Mouse (Mus musculus) liver, embryonic 14.5 days (tissue): ENCODE data around the gene Slc17a3.

ENCODE experiments used
- CTCF ChIP-seq: IDR thresholded peaks from 2 replicates; pipeline ENCODE4 v1.5.1; 2016; ENCODE audit warnings: antibody characterized with exemption, low read depth, control low read depth
- EP300 ChIP-seq: IDR thresholded peaks from 2 replicates; pipeline ENCODE4 v1.6.1; 2016; ENCODE audit warnings: antibody characterized with exemption, low read depth

- TF ChIP-seq EP300 = no peak
- no peak for TF ChIP-seq CTCF
Measured at GRCm38 (mm10) chr13:23856401-23856800, 17.2 kb downstream of the Slc17a3 start.
